Mouse (Mus musculus): Measurements from ENCODE around the gene Atp2b2. TPM values are rescaled to one million over a fixed set of nuclear protein-coding genes. Genes with fewer than 3 reads are reported as not detected.

The Atp2b2 gene
- polyA plus RNA-seq, 1 experiment from 2014 or later, result 0.12 TPM

GRCm38 (mm10) chr6:113910411-113911055 is 131.9 kb downstream of the Atp2b2 start:
- Histone ChIP-seq H3K36me3 (no peaks in the 10 kb centered on the region), H3K4me2 (no peak overlapping the region), H3K9ac (no peak overlapping the region), H3K4me1 (no peaks in the 10 kb centered on the region), H3K4me3 (no peak overlapping the region), H3K9me3 (no peaks in the 10 kb centered on the region), H3K27me3 (no peaks in the 10 kb centered on the region), H3K27ac (no peak overlapping the region)
- no peak for ATAC-seq (ENCODE audit: insufficient number of reproducible peaks, low FRiP score, low TSS enrichment, low read depth)
- 88% methylated on average over 3 of the region's 3 CpGs for WGBS

GRCm38 (mm10) chr6:113909836-113910235 is 132.6 kb downstream of the Atp2b2 start:
- WGBS, result 73% methylated on average over 5 of the region's 5 CpGs
- no peak overlapping the region for H3K27ac ChIP-seq
- H3K4me2 ChIP-seq, result no peak overlapping the region
- no peak for ATAC-seq (ENCODE audit: insufficient number of reproducible peaks, low FRiP score, low TSS enrichment, low read depth)
- no peaks in the 10 kb centered on the region for H3K27me3 ChIP-seq
- no peaks in the 10 kb centered on the region for H3K9me3 ChIP-seq
- no peaks in the 10 kb centered on the region for H3K36me3 ChIP-seq
- H3K4me3 ChIP-seq, result no peak overlapping the region
- H3K9ac ChIP-seq, result no peak overlapping the region
- no peaks in the 10 kb centered on the region for H3K4me1 ChIP-seq

- no peak overlapping the region for H3K4me3 ChIP-seq
- no peaks in the 10 kb centered on the region for H3K9me3 ChIP-seq
- no peak for ATAC-seq (ENCODE audit: insufficient number of reproducible peaks, low FRiP score, low TSS enrichment, low read depth)
- H3K4me1 ChIP-seq, result no peaks in the 10 kb centered on the region
- H3K9ac ChIP-seq, result no peak overlapping the region
- H3K27ac ChIP-seq, result no peak overlapping the region
- H3K36me3 ChIP-seq, result no peaks in the 10 kb centered on the region
- no peak overlapping the region for H3K4me2 ChIP-seq
- H3K27me3 ChIP-seq, result no peaks in the 10 kb centered on the region
These were observed 134.3 kb downstream of the Atp2b2 start for GRCm38 (mm10) chr6:113908066-113908465.

- Histone ChIP-seq H3K27me3 (no peaks in the 10 kb centered on the region; the same call in 1 of the 2 replicates), H3K9ac (no peak overlapping the region), H3K4me1 (no peaks in the 10 kb centered on the region), H3K9me3 (no peaks in the 10 kb centered on the region), H3K4me2 (no peak overlapping the region), H3K4me3 (no peak overlapping the region), H3K36me3 (no peaks in the 10 kb centered on the region), H3K27ac (no peak overlapping the region)
- ATAC-seq (ENCODE audit: insufficient number of reproducible peaks, low FRiP score, low TSS enrichment, low read depth), result no peak
- 47% methylated on average over 5 of the region's 5 CpGs for WGBS
These were observed 138.0 kb downstream of the Atp2b2 start for GRCm38 (mm10) chr6:113904406-113904805.

- H3K27ac ChIP-seq, result no peak overlapping the region
- H3K4me3 ChIP-seq, result no peak overlapping the region
- H3K4me2 ChIP-seq, result no peak overlapping the region
- no peaks in the 10 kb centered on the region for H3K36me3 ChIP-seq
- peaks cover 35% of the 10 kb centered on the region for H3K27me3 ChIP-seq
- 90% methylated on average over 4 of the region's 4 CpGs for WGBS
- H3K4me1 ChIP-seq, result peaks cover 4% of the 10 kb centered on the region; the same call in 1 of the 2 replicates
- no peak overlapping the region for H3K9ac ChIP-seq
- ATAC-seq (ENCODE audit: insufficient number of reproducible peaks, low FRiP score, low TSS enrichment, low read depth), result no peak
- no peaks in the 10 kb centered on the region for H3K9me3 ChIP-seq
These were observed 146.4 kb downstream of the Atp2b2 start for GRCm38 (mm10) chr6:113896023-113896422.

GRCm38 (mm10) chr6:113894008-113894407 is 148.4 kb downstream of the Atp2b2 start:
- peaks cover 56% of the 10 kb centered on the region for H3K27me3 ChIP-seq
- WGBS, result 80% methylated on average over 3 of the region's 3 CpGs
- H3K9ac ChIP-seq, result no peak overlapping the region

GRCm38 (mm10) chr6:113892091-113892674 is 150.2 kb downstream of the Atp2b2 start:
- Histone ChIP-seq H3K4me2 (no peak overlapping the region), H3K36me3 (no peaks in the 10 kb centered on the region), H3K9ac (no peak overlapping the region), H3K27ac (no peak overlapping the region), H3K4me3 (no peak overlapping the region), H3K9me3 (no peaks in the 10 kb centered on the region), H3K4me1 (peaks cover 8% of the 10 kb centered on the region; the same call in 1 of the 2 replicates), H3K27me3 (peaks cover 67% of the 10 kb centered on the region)
- WGBS, result 49% methylated on average over 13 of the region's 13 CpGs
- ATAC-seq (ENCODE audit: insufficient number of reproducible peaks, low FRiP score, low TSS enrichment, low read depth), result no peak

More at GRCm38 (mm10) chr6:113894008-113894407, 148.4 kb downstream of the Atp2b2 start:
- no peak for ATAC-seq (ENCODE audit: insufficient number of reproducible peaks, low FRiP score, low TSS enrichment, low read depth)
- Histone ChIP-seq H3K4me3 (no peak overlapping the region), H3K4me1 (peaks cover 8% of the 10 kb centered on the region; the same call in 1 of the 2 replicates), H3K36me3 (no peaks in the 10 kb centered on the region), H3K27ac (no peak overlapping the region), H3K4me2 (no peak overlapping the region), H3K9me3 (no peaks in the 10 kb centered on the region)

- ATAC-seq (ENCODE audit: insufficient number of reproducible peaks, low FRiP score, low TSS enrichment, low read depth), result no peak
- WGBS, result 1% methylated on average over 42 of the region's 49 CpGs
- Histone ChIP-seq H3K4me2 (peak overlapping the region; percentile 54), H3K36me3 (no peaks in the 10 kb centered on the region), H3K9me3 (no peaks in the 10 kb centered on the region), H3K9ac (no peak overlapping the region), H3K27ac (no peak overlapping the region), H3K4me1 (peaks cover 8% of the 10 kb centered on the region; the same call in 1 of the 2 replicates), H3K27me3 (peaks cover 69% of the 10 kb centered on the region), H3K4me3 (peak overlapping the region; percentile 33)
These were observed 151.0 kb downstream of the Atp2b2 start for GRCm38 (mm10) chr6:113891225-113891967.

- WGBS, result 2% methylated on average over 10 of the region's 10 CpGs
- ATAC-seq (ENCODE audit: insufficient number of reproducible peaks, low FRiP score, low TSS enrichment, low read depth), result no peak
- Histone ChIP-seq H3K4me1 (peaks cover 8% of the 10 kb centered on the region; the same call in 1 of the 2 replicates), H3K27me3 (peaks cover 69% of the 10 kb centered on the region), H3K9ac (no peak overlapping the region), H3K4me2 (peak overlapping the region; percentile 54), H3K27ac (no peak overlapping the region), H3K9me3 (no peaks in the 10 kb centered on the region), H3K4me3 (peak overlapping the region; percentile 33), H3K36me3 (no peaks in the 10 kb centered on the region)
These were observed 151.6 kb downstream of the Atp2b2 start for GRCm38 (mm10) chr6:113890858-113891213.

GRCm38 (mm10) chr6:113890023-113890857 is 152.2 kb downstream of the Atp2b2 start:
- WGBS, result 17% methylated on average over 16 of the region's 16 CpGs
- H3K4me3 ChIP-seq, result no peak overlapping the region

GRCm38 (mm10) chr6:113889180-113889579 is 153.2 kb downstream of the Atp2b2 start:
- Histone ChIP-seq H3K27ac (no peak overlapping the region), H3K9ac (no peak overlapping the region), H3K9me3 (no peaks in the 10 kb centered on the region), H3K4me3 (no peak overlapping the region), H3K4me1 (peaks cover 8% of the 10 kb centered on the region; the same call in 1 of the 2 replicates), H3K36me3 (no peaks in the 10 kb centered on the region), H3K4me2 (no peak overlapping the region), H3K27me3 (peaks cover 63% of the 10 kb centered on the region)
- WGBS, result 42% methylated on average over 3 of the region's 3 CpGs
- ATAC-seq (ENCODE audit: insufficient number of reproducible peaks, low FRiP score, low TSS enrichment, low read depth), result no peak

More at GRCm38 (mm10) chr6:113890023-113890857, 152.2 kb downstream of the Atp2b2 start:
- Histone ChIP-seq H3K36me3 (no peaks in the 10 kb centered on the region), H3K4me2 (peak overlapping the region; percentile 54), H3K27me3 (peaks cover 69% of the 10 kb centered on the region), H3K4me1 (peaks cover 8% of the 10 kb centered on the region; the same call in 1 of the 2 replicates), H3K9ac (no peak overlapping the region), H3K9me3 (no peaks in the 10 kb centered on the region), H3K27ac (no peak overlapping the region)
- ATAC-seq (ENCODE audit: insufficient number of reproducible peaks, low FRiP score, low TSS enrichment, low read depth), result no peak

Measured in limb, embryonic 15.5 days (tissue).